Mouse (Mus musculus): Measurements from ENCODE around the gene Ckm. TPM values are rescaled to one million over a fixed set of nuclear protein-coding genes. Genes with fewer than 3 reads are reported as not detected.

Ckm gene
- polyA plus RNA-seq, 1 experiment from 2014 or later = 0.64 TPM

DNA sequence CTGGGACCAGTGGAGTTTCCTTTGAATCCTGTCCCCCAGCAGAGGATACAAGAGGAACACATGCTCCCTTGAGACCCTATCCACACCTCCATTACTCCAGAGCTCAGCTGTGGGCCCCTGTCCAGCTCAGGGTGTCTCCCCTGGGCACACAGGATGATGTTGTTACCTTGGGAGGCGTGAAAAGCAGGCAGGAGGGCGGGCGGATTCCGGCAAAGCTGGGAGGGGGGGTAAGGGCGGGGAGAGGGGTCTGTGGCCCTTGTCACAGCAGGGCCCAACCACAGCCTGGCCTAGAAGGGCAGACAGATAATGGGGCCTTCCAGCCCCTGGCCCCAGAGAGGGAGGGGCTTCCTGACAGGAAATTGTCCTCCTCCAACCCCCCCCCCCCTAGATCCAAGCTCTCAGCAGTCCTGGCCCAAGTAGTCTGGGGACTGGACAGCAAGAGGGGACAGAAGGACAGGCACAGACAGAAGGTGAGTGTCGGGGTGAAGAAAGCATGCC is 58.4 kb downstream of the Ckm start, which contains the start of gene Exoc3l2:
Exoc3l2 (plus strand) TSS at position 448 of the 498 bp plus-strand sequence.
- H3K4me1 ChIP-seq (ENCODE audit: control insufficient read depth, insufficient read depth, low read depth, low read length) = peaks cover 5% of the 10 kb centered on the region
- H3K36me3 ChIP-seq (ENCODE audit: control insufficient read depth, insufficient read depth, low read length) = no peaks in the 10 kb centered on the region
- no peak for ATAC-seq
- H3K4me2 ChIP-seq (ENCODE audit: low read length) = no peak within 1 kb of the TSS
- 0 out of 2 replicates have a peak, but pooled peaks cover 10% of the 10 kb centered on the region for H3K27me3 ChIP-seq (replicated peaks; ENCODE audit: control insufficient read depth, insufficient read depth, low read length)
- no peak within 1 kb of the TSS for H3K27ac ChIP-seq (ENCODE audit: low read depth, low read length)
- 22% methylated on average over 6 of the region's 6 CpGs for WGBS
- no peak within 1 kb of the TSS for H3K9ac ChIP-seq (ENCODE audit: low read depth, low read length)
- H3K4me3 ChIP-seq (ENCODE audit: low read length) = no peak within 1 kb of the TSS
- H3K9me3 ChIP-seq (ENCODE audit: control insufficient read depth, low read length) = no peaks in the 10 kb centered on the region

- peaks cover 17% of the 10 kb centered on the region for H3K27me3 ChIP-seq (replicated peaks; ENCODE audit: control insufficient read depth, insufficient read depth, low read length)
- peaks cover 5% of the 10 kb centered on the region for H3K4me1 ChIP-seq (ENCODE audit: control insufficient read depth, insufficient read depth, low read depth, low read length)
- H3K9ac ChIP-seq (ENCODE audit: low read depth, low read length) = peak overlapping the region; percentile 39; the same call in 1 of the 2 replicates
- no peaks in the 10 kb centered on the region for H3K9me3 ChIP-seq (ENCODE audit: control insufficient read depth, low read length)
- no peak overlapping the region for H3K27ac ChIP-seq (ENCODE audit: low read depth, low read length)
- no peak overlapping the region for H3K4me2 ChIP-seq (ENCODE audit: low read length)
- WGBS = 13% methylated on average over 22 of the region's 22 CpGs
- no peak for ATAC-seq
- H3K4me3 ChIP-seq (ENCODE audit: low read length) = no peak overlapping the region
- H3K36me3 ChIP-seq (ENCODE audit: control insufficient read depth, insufficient read depth, low read length) = no peaks in the 10 kb centered on the region
Measured at GRCm38 (mm10) chr7:19464367-19465307, 60.1 kb downstream of the Ckm start.

GRCm38 (mm10) chr7:19466602-19467145 is 62.1 kb downstream of the Ckm start:
- 67% methylated on average over 5 of the region's 5 CpGs for WGBS
- Histone ChIP-seq H3K9me3 (ENCODE audit: control insufficient read depth, low read length) (no peaks in the 10 kb centered on the region), H3K9ac (ENCODE audit: low read depth, low read length) (no peak overlapping the region), H3K27me3 (replicated peaks; ENCODE audit: control insufficient read depth, insufficient read depth, low read length) (peaks cover 32% of the 10 kb centered on the region), H3K27ac (ENCODE audit: low read depth, low read length) (no peak overlapping the region), H3K4me1 (ENCODE audit: control insufficient read depth, insufficient read depth, low read depth, low read length) (peaks cover 5% of the 10 kb centered on the region; the same call in 1 of the 2 replicates), H3K4me3 (ENCODE audit: low read length) (no peak overlapping the region), H3K36me3 (ENCODE audit: control insufficient read depth, insufficient read depth, low read length) (no peaks in the 10 kb centered on the region), H3K4me2 (ENCODE audit: low read length) (no peak overlapping the region)
- no peak for ATAC-seq

DNA sequence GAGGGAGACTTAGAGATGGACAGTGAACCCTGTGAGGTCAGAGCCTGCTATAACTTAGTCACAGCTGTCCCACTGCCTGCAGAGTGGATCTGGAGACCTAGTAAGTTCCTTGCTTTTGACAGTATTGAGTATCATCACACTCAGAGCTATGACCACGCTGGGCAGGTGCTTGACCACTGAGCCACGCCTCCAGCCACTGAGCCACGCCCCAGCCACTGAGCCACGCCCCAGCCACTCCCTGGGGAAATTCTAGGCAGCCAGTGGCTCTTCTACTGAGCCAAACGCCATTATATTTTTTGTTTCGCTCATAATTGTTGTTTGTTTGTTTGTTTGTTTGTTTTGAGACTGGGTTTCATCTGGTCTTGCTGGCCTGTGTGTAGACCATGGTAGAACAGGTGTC is 63.1 kb downstream of the Ckm start:
- Histone ChIP-seq H3K4me2 (ENCODE audit: low read length) (no peak overlapping the region), H3K27me3 (replicated peaks; ENCODE audit: control insufficient read depth, insufficient read depth, low read length) (peaks cover 42% of the 10 kb centered on the region), H3K4me1 (ENCODE audit: control insufficient read depth, insufficient read depth, low read depth, low read length) (peaks cover 5% of the 10 kb centered on the region; the same call in 1 of the 2 replicates), H3K4me3 (ENCODE audit: low read length) (no peak overlapping the region), H3K9me3 (ENCODE audit: control insufficient read depth, low read length) (peaks cover 3% of the 10 kb centered on the region; the same call in 1 of the 2 replicates), H3K9ac (ENCODE audit: low read depth, low read length) (no peak overlapping the region), H3K27ac (ENCODE audit: low read depth, low read length) (no peak overlapping the region), H3K36me3 (ENCODE audit: control insufficient read depth, insufficient read depth, low read length) (no peaks in the 10 kb centered on the region)
- ATAC-seq = no peak
- 43% methylated on average over 6 of the region's 6 CpGs for WGBS

- Histone ChIP-seq H3K36me3 (ENCODE audit: control insufficient read depth, insufficient read depth, low read length) (no peaks in the 10 kb centered on the region), H3K9ac (ENCODE audit: low read depth, low read length) (no peak overlapping the region), H3K4me2 (ENCODE audit: low read length) (no peak overlapping the region), H3K27me3 (replicated peaks; ENCODE audit: control insufficient read depth, insufficient read depth, low read length) (peaks cover 45% of the 10 kb centered on the region), H3K4me3 (ENCODE audit: low read length) (no peak overlapping the region), H3K9me3 (ENCODE audit: control insufficient read depth, low read length) (peaks cover 3% of the 10 kb centered on the region; the same call in 1 of the 2 replicates), H3K27ac (ENCODE audit: low read depth, low read length) (no peak overlapping the region), H3K4me1 (ENCODE audit: control insufficient read depth, insufficient read depth, low read depth, low read length) (peaks cover 5% of the 10 kb centered on the region; the same call in 1 of the 2 replicates)
- no peak for ATAC-seq
- 67% methylated on average over 12 of the region's 12 CpGs for WGBS
Measured at GRCm38 (mm10) chr7:19468279-19468678, 63.7 kb downstream of the Ckm start.

- no peak overlapping the region for H3K4me2 ChIP-seq (ENCODE audit: low read length)
- H3K9me3 ChIP-seq (ENCODE audit: control insufficient read depth, low read length) = peaks cover 3% of the 10 kb centered on the region; the same call in 1 of the 2 replicates
- H3K4me1 ChIP-seq (ENCODE audit: control insufficient read depth, insufficient read depth, low read depth, low read length) = peaks cover 8% of the 10 kb centered on the region
- no peak overlapping the region for H3K9ac ChIP-seq (ENCODE audit: low read depth, low read length)
- 15% methylated on average over 22 of the region's 23 CpGs for WGBS
- no peak overlapping the region; the same call in 1 of the 2 replicates for H3K4me3 ChIP-seq (ENCODE audit: low read length)
- no peaks in the 10 kb centered on the region for H3K36me3 ChIP-seq (ENCODE audit: control insufficient read depth, insufficient read depth, low read length)
- H3K27me3 ChIP-seq (replicated peaks; ENCODE audit: control insufficient read depth, insufficient read depth, low read length) = peaks cover 43% of the 10 kb centered on the region
- no peak overlapping the region for H3K27ac ChIP-seq (ENCODE audit: low read depth, low read length)
- ATAC-seq = no peak
Measured at GRCm38 (mm10) chr7:19469404-19469803, 64.8 kb downstream of the Ckm start.

GRCm38 (mm10) chr7:19470308-19470707 is 65.7 kb downstream of the Ckm start:
- 17% methylated on average over 14 of the region's 14 CpGs for WGBS
- Histone ChIP-seq H3K9ac (ENCODE audit: low read depth, low read length) (no peak overlapping the region), H3K4me1 (ENCODE audit: control insufficient read depth, insufficient read depth, low read depth, low read length) (peaks cover 8% of the 10 kb centered on the region), H3K27me3 (replicated peaks; ENCODE audit: control insufficient read depth, insufficient read depth, low read length) (peaks cover 40% of the 10 kb centered on the region), H3K4me3 (ENCODE audit: low read length) (no peak overlapping the region), H3K27ac (ENCODE audit: low read depth, low read length) (no peak overlapping the region), H3K9me3 (ENCODE audit: control insufficient read depth, low read length) (peaks cover 3% of the 10 kb centered on the region; the same call in 1 of the 2 replicates), H3K36me3 (ENCODE audit: control insufficient read depth, insufficient read depth, low read length) (no peaks in the 10 kb centered on the region), H3K4me2 (ENCODE audit: low read length) (no peak overlapping the region)
- ATAC-seq = no peak

- H3K27ac ChIP-seq (ENCODE audit: low read depth, low read length) = no peak overlapping the region
- ATAC-seq = no peak
- H3K4me3 ChIP-seq (ENCODE audit: low read length) = no peak overlapping the region
- H3K9me3 ChIP-seq (ENCODE audit: control insufficient read depth, low read length) = peaks cover 3% of the 10 kb centered on the region; the same call in 1 of the 2 replicates
- peaks cover 8% of the 10 kb centered on the region for H3K4me1 ChIP-seq (ENCODE audit: control insufficient read depth, insufficient read depth, low read depth, low read length)
- WGBS = 65% methylated on average over 4 of the region's 4 CpGs
- H3K4me2 ChIP-seq (ENCODE audit: low read length) = no peak overlapping the region
- H3K9ac ChIP-seq (ENCODE audit: low read depth, low read length) = no peak overlapping the region
- H3K27me3 ChIP-seq (replicated peaks; ENCODE audit: control insufficient read depth, insufficient read depth, low read length) = peaks cover 47% of the 10 kb centered on the region
- no peaks in the 10 kb centered on the region for H3K36me3 ChIP-seq (ENCODE audit: control insufficient read depth, insufficient read depth, low read length)
Measured at GRCm38 (mm10) chr7:19472403-19472802, 67.8 kb downstream of the Ckm start.

Data from hindbrain, embryonic 16.5 days (tissue).